In the genomic region with DNA sequence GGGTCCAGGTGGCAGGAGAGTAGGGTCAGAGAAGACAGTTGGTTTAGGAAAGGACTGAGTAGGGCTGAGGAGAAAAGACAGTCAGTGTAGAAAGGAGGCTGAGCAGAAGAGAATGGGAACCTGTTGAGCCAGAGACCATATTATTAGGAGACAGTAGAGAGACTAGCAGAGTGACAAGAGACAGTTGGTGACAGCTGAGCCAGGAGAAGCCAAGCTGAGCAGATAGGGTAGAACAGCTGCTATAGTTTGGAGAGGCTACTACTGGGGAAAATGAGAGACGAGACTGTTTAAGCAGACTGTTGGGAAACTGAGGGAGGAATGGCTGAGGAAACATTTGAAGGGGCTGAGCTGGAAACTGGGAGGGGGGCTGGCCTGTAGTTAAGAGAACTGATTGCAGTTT, we compare ENCODE assay signal across 21 mouse cellular contexts.
"Had no signal": no experiment of that assay in that cellular context is flagged by ENCODE, and none has a peak within 500 bp of the region (broad histone marks: within the 10 kb centered on the region; RNA-seq: fewer than 3 reads in every experiment).

No protein-coding gene starts in this region.

- H3K9ac ChIP-seq: intestine, embryonic 15.5 days; kidney, embryonic 15.5 days; limb, embryonic 12.5 days; liver, embryonic 12.5 days; liver, embryonic 15.5 days; lung, embryonic 15.5 days; midbrain, embryonic 13.5 days had no signal

- DNase-seq: kidney, adult 11 months; kidney, adult 8-10 months; kidney, postnatal 10 days; kidney, postnatal 36 days; liver; lung, adult 18-20 months; lung, postnatal 10 days; lung, postnatal 36 days; thymus, adult 18-20 months; thymus, postnatal 36 days had no signal

- H3K4me2 ChIP-seq: intestine, embryonic 15.5 days; kidney, embryonic 15.5 days; limb, embryonic 12.5 days; liver, embryonic 12.5 days; liver, embryonic 15.5 days; lung, embryonic 15.5 days; midbrain, embryonic 13.5 days had no signal

- H3K4me3 ChIP-seq: intestine, embryonic 15.5 days; kidney, embryonic 15.5 days; left cerebral cortex, adult 2 months; limb, embryonic 12.5 days; liver, embryonic 12.5 days; liver, embryonic 15.5 days; lung, embryonic 15.5 days; megakaryocyte, embryonic 14.5 days; midbrain, embryonic 10.5 days; midbrain, embryonic 13.5 days had no signal

- H3K27me3 ChIP-seq: intestine, embryonic 15.5 days; kidney, embryonic 15.5 days; limb, embryonic 12.5 days; liver, embryonic 12.5 days; liver, embryonic 15.5 days; lung, embryonic 15.5 days; megakaryocyte, embryonic 14.5 days; midbrain, embryonic 13.5 days had no signal

- H3K9me3 ChIP-seq: intestine, embryonic 15.5 days; kidney, embryonic 15.5 days; limb, embryonic 12.5 days; liver, embryonic 12.5 days; liver, embryonic 15.5 days; lung, embryonic 15.5 days; megakaryocyte, embryonic 14.5 days; midbrain, embryonic 10.5 days; midbrain, embryonic 13.5 days had no signal

- ATAC-seq: intestine, embryonic 15.5 days; liver, embryonic 12.5 days; midbrain, embryonic 13.5 days; midbrain, embryonic 16.5 days had no signal

- H3K27ac ChIP-seq: intestine, embryonic 15.5 days; kidney, embryonic 15.5 days; left cerebral cortex, adult 2 months; limb, embryonic 12.5 days; liver, embryonic 12.5 days; liver, embryonic 15.5 days; lung, embryonic 15.5 days; midbrain, embryonic 10.5 days; midbrain, embryonic 13.5 days had no signal

- H3K4me1 ChIP-seq: intestine, embryonic 15.5 days; limb, embryonic 12.5 days; liver, embryonic 15.5 days; lung, embryonic 15.5 days; midbrain, embryonic 10.5 days; midbrain, embryonic 13.5 days had no signal
